Mouse (Mus musculus) liver, embryonic 14.5 days (tissue): ENCODE measurements around the gene Eef1b2. TPM values are rescaled to one million over a fixed set of nuclear protein-coding genes. Genes with fewer than 3 reads are reported as not detected.
"Not testable (repeated sequence)": the region's sequence is repeated elsewhere in the genome, so short reads cannot be mapped to it uniquely, and the experiment has no call there.

Source experiments
- ATAC-seq: fragments of 200-750 bp; cut with Nextera tagmentation; 2 replicates; pipeline ENCODE4 v1.8.0; 2017; ENCODE audit warnings: moderate number of reproducible peaks, mild to moderate bottlenecking, moderate library complexity; ENCODE audit not compliant: insufficient read depth
- DNase-seq, 3 experiments: peaks; one replicate each; pipeline ENCODE4 v3.0.0-alpha.2; 2012 to 2013; ENCODE audit warnings: low read depth in 3 of 3, low spot score in 3 of 3
- H3K27ac ChIP-seq: fragments of 300-500 bp; sonication (generic); 2 replicates; pipeline ENCODE4 v1.5.1; 2014; ENCODE audit warnings: moderate library complexity, mild to moderate bottlenecking, control low read depth, inconsistent platforms
- H3K27me3 ChIP-seq: fragments of 300-500 bp; sonication (generic); 2 replicates; pipeline ENCODE4 v1.6.1; 2014; ENCODE audit warnings: mild to moderate bottlenecking, low read length, moderate library complexity; ENCODE audit not compliant: control insufficient read depth, insufficient read depth
- H3K36me3 ChIP-seq: fragments of 300-500 bp; sonication (generic); replicated peaks from 2 replicates; pipeline ENCODE4 v1.6.1; 2014; ENCODE audit warnings: low read depth; ENCODE audit not compliant: control insufficient read depth, insufficient read depth
- H3K4me1 ChIP-seq, 2 experiments: fragments of 200-500 bp in 1 of 2; fragments of 300-500 bp in 1 of 2; sonication (generic) in 1 of 2; replicated peaks; 2 replicates each; pipeline ENCODE4 v1.6.1; 2012 to 2014; ENCODE audit warnings: antibody characterized with exemption in 1 of 2, inconsistent platforms in 1 of 2, low read length in 1 of 2; ENCODE audit not compliant: control insufficient read depth in 2 of 2, insufficient read depth in 2 of 2
- H3K4me2 ChIP-seq: fragments of 300-500 bp; sonication (generic); 2 replicates; pipeline ENCODE4 v1.6.1; 2014; ENCODE audit warnings: low read depth, mild to moderate bottlenecking, control low read depth, moderate library complexity
- H3K4me3 ChIP-seq, 2 experiments: fragments of 200-500 bp in 1 of 2; fragments of 300-500 bp in 1 of 2; sonication (generic) in 1 of 2; 2 replicates each; pipeline ENCODE4 v1.5.1; 2012 to 2014; ENCODE audit warnings: low read depth in 2 of 2, low read length in 2 of 2, mild to moderate bottlenecking in 2 of 2, control low read depth in 1 of 2, inconsistent platforms in 1 of 2, moderate library complexity in 1 of 2; ENCODE audit not compliant: insufficient read depth in 1 of 2
- H3K9ac ChIP-seq: fragments of 300-500 bp; sonication (generic); replicated peaks from 2 replicates; pipeline ENCODE4 v1.6.1; 2014; ENCODE audit warnings: mild to moderate bottlenecking, control low read depth, moderate library complexity
- H3K9me3 ChIP-seq: fragments of 300-500 bp; sonication (generic); 2 replicates; pipeline ENCODE4 v1.6.1; 2016; ENCODE audit warnings: low read length, mixed read lengths; ENCODE audit not compliant: control insufficient read depth
- CTCF ChIP-seq: IDR thresholded peaks from 2 replicates; pipeline ENCODE4 v1.5.1; 2016; ENCODE audit warnings: antibody characterized with exemption, low read depth, control low read depth
- EP300 ChIP-seq: IDR thresholded peaks from 2 replicates; pipeline ENCODE4 v1.6.1; 2016; ENCODE audit warnings: antibody characterized with exemption, low read depth
- WGBS: fragments of 180-500 bp; shearing (Covaris S2); extraction: QIAGEN DNeasy Blood & Tissue Kit; methylation state at CpG from one replicate; pipeline ENCODE4 v1.1.7; 2014; ENCODE audit not compliant: insufficient replicate concordance; 5-methylcytosine and 5-hydroxymethylcytosine counted together
- polyA plus RNA-seq, 2 experiments: library from polyadenylated mRNA; depleted of rRNA in 1 of 2; stranded (reverse) in 1 of 2; unstranded in 1 of 2; fragments of >200 nt; fragmentation: Nextera tagmentation in 1 of 2; extraction: Ambion mirVana in 1 of 2; gene quantifications; 2 replicates each; pipeline versions ENCODE4 v1.2.1 to v1.2.3; 2012 to 2014

Gene Eef1b2
- polyA plus RNA-seq, 2 experiments = 382 to 523 TPM

- Histone ChIP-seq H3K27me3 (no peaks in the 10 kb centered on the region), H3K4me3 (peak overlapping the region; percentile 96 to 98), H3K4me2 (peak overlapping the region; percentile 84), H3K4me1 (peaks cover 10 to 22% of the 10 kb centered on the region in 2 experiments), H3K27ac (peak overlapping the region; percentile 80), H3K36me3 (peaks cover 35% of the 10 kb centered on the region), H3K9me3 (no peaks in the 10 kb centered on the region), H3K9ac (peak overlapping the region; percentile 98)
- peak in 1 of 3 experiments; percentile 37 for DNase-seq
- ATAC-seq = no peak
- WGBS = 3% methylated on average over 11 of the region's 11 CpGs
- TF ChIP-seq EP300 (no peak), CTCF (no peak)
These were observed 772 bp upstream of the Eef1b2 start for GRCm38 (mm10) chr1:63175853-63176252.

GRCm38 (mm10) chr1:63176259-63176603 is 394 bp upstream of the Eef1b2 start:
- Histone ChIP-seq H3K9me3 (no peaks in the 10 kb centered on the region), H3K36me3 (peaks cover 33% of the 10 kb centered on the region), H3K4me1 (peaks cover 10 to 22% of the 10 kb centered on the region in 2 experiments), H3K9ac (peak overlapping the region; percentile 98), H3K27me3 (no peaks in the 10 kb centered on the region), H3K4me2 (peak overlapping the region; percentile 84), H3K27ac (peak overlapping the region; percentile 80), H3K4me3 (peak overlapping the region; percentile 96 to 98)
- under 1% methylated on average over 14 of the region's 14 CpGs for WGBS
- ATAC-seq (peak; percentile 38), DNase-seq (peak in 1 of 3 experiments; percentile 22)
- TF ChIP-seq EP300 (no peak), CTCF (no peak)

GRCm38 (mm10) chr1:63178308-63178707 is 1.7 kb downstream of the Eef1b2 start:
- Histone ChIP-seq H3K9ac (peak overlapping the region; percentile 98), H3K27ac (no peak overlapping the region), H3K4me2 (peak overlapping the region; percentile 84), H3K27me3 (no peaks in the 10 kb centered on the region), H3K9me3 (no peaks in the 10 kb centered on the region), H3K36me3 (peaks cover 26% of the 10 kb centered on the region), H3K4me1 (peaks cover 10 to 22% of the 10 kb centered on the region in 2 experiments), H3K4me3 (peak overlapping the region; percentile 96 to 98)
- WGBS = 38% methylated on average over 3 of the region's 3 CpGs
- ATAC-seq (no peak), DNase-seq (no peak)
- TF ChIP-seq EP300 (no peak), CTCF (no peak)

GRCm38 (mm10) chr1:63180122-63180521 is 3.5 kb downstream of the Eef1b2 start:
- no peak overlapping the region for H3K27ac ChIP-seq
- no peak for ATAC-seq
- peaks cover 26% of the 10 kb centered on the region for H3K36me3 ChIP-seq
- no peaks in the 10 kb centered on the region for H3K9me3 ChIP-seq
- no peak overlapping the region for H3K9ac ChIP-seq
- no peak for DNase-seq
- H3K4me3 ChIP-seq = no peak overlapping the region
- H3K4me2 ChIP-seq = no peak overlapping the region
- H3K27me3 ChIP-seq = no peaks in the 10 kb centered on the region
- peaks cover 6 to 15% of the 10 kb centered on the region in 2 experiments for H3K4me1 ChIP-seq
- WGBS = 85% methylated on average over 4 of the region's 4 CpGs
- TF ChIP-seq EP300 (no peak), CTCF (no peak)

- peaks cover 2 to 11% of the 10 kb centered on the region in 2 experiments for H3K4me1 ChIP-seq
- ATAC-seq, H3K9me3 ChIP-seq, H3K9ac ChIP-seq, H3K4me2 ChIP-seq, H3K4me3 ChIP-seq, H3K27me3 ChIP-seq, DNase-seq, H3K27ac ChIP-seq: not testable (repeated sequence)
- peaks cover 26% of the 10 kb centered on the region for H3K36me3 ChIP-seq
- 57% methylated on average over 4 of the region's 4 CpGs for WGBS
These were observed 4.0 kb downstream of the Eef1b2 start for GRCm38 (mm10) chr1:63180575-63180974.
